Mouse (Mus musculus): ENCODE results near the gene Asah2.
"Not testable (repeated sequence)": the region's sequence is repeated elsewhere in the genome, so short reads cannot be mapped to it uniquely, and the experiment has no call there.

The Asah2 gene

GRCm38 (mm10) chr19:32102976-32103300 lies 5.1 kb downstream of the Asah2 start:
- DNase-seq (ENCODE audit: low read depth, low spot score) = peak; percentile 56

GRCm38 (mm10) chr19:32102294-32102975 lies 5.6 kb downstream of the Asah2 start:
- DNase-seq (ENCODE audit: low read depth, low spot score) = no peak

- no peak for DNase-seq (ENCODE audit: low read depth, low spot score)
Measured at GRCm38 (mm10) chr19:32098582-32098981, 9.4 kb downstream of the Asah2 start.

- no peak for DNase-seq (ENCODE audit: low read depth, low spot score)
Measured at GRCm38 (mm10) chr19:32092358-32092757, 15.7 kb downstream of the Asah2 start.

DNA sequence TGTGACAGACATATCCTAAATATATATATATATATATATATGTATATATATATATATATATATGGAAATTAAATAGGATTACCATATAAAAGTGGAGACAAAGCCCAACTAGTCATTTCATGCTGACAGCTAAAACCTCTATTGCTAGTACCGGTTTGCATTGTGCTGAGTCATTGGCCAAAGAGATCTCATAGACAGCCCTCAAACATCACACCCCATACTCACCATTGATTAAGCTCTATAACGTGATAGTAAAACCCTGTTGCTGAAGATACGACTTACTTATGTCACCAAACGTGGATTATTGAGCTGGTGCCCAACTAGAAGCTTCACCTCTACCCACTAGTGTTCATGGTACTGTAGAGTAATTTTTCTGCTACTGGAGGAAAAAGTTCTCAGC lies 17.2 kb downstream of the Asah2 start:
- no peak for DNase-seq (ENCODE audit: low read depth, low spot score)

DNA sequence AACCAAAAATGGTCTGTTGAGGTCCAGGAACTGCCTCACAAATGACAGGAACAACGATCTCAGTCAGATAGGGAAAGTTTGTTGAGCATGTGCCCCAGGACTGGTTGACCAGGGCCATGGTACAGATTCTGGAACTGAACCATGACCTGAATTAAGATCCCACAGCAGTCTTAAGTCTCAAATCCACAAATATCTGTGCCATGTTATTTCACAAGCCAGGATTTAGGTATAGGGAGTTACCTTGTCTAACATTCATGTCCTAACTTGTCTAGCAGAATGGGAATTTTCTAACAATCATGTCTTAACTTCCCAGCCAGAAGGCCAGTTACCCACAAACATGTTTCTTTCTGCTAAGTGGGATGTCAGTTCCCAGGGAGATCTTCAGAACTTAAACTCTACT lies 19.4 kb downstream of the Asah2 start:
- no peak for DNase-seq (ENCODE audit: low read depth, low spot score)

- no peak for DNase-seq (ENCODE audit: low read depth, low spot score)
Measured at GRCm38 (mm10) chr19:32087736-32088470, 20.1 kb downstream of the Asah2 start.

DNA sequence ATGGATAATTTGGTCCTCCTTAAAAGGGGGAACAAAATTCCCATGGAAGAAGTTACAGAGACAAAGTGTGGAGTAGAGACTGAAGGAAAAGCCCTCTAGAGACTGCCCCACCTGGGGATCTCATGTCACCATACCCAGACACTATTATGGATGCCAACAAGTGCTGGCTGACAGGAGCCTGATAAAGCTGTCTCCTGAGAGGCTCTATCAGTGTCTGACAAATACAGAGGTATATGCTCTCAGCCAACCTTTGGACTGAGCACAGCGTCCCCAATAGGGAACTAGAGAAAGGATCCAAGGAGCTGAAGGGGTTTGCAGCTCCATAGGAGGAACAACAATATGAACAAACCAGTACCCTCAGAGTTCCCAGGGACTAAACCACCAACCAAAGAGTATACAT lies 23.2 kb downstream of the Asah2 start:
- DNase-seq (ENCODE audit: low read depth, low spot score) = not testable (repeated sequence)

DNA sequence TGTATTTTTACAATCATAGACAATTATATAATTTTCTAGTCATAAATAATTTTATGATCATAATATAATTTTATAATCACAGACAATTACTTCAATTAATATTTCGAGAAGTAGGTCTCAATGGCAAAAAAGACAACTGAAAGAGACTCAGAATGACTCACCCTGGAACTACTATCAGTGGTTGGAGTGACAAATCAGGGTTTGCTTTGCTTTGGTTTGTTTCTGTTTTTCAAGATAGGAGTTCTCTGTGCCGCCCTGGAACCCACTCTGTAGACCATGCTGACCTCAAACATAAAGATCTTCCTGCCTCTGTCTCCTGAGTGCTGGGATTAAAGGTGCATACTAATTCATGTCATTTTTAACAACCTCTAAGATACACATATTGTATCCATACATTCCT lies 37.7 kb downstream of the Asah2 start:
- no peak for DNase-seq (ENCODE audit: low read depth, low spot score)

DNA sequence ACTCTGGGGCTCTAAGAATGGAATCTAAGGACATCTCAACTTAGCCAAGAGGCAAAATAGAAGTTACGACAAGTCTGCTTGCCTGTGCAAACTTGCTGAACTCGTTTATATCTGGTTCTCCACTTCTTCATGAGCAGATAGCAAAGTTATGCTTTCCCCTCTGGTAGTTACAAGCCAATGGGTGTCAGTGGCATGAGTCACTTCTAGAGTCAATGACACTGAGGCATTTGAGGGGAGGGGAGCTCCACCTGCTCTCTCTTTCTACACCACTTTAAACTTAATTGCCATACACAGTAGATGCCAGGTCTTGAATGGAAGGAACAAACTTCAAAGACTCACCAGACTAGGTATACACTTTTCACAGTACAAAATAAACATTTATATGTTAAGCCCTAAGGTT lies 38.4 kb downstream of the Asah2 start:
- no peak for DNase-seq (ENCODE audit: low read depth, low spot score)

DNA sequence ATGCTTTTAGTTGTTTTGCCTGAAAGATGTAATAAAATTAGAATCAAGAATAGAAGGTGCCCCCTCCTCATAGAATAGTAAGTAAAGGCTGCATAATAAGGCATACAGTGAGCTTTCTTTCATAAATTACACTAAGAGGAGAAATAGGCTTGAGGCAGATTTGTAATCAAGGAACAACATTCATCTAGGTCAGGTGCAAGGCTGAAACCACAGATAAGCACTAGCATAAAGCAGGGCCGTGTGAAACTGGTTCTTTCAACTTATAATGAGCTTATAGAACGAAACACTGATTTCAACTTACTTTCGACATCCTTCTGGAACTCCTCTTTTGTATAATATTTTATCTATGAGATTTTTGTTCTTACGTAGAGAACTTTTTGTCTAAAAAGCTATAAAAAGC lies 40.3 kb downstream of the Asah2 start:
- no peak for DNase-seq (ENCODE audit: low read depth, low spot score)

GRCm38 (mm10) chr19:32061294-32061693 lies 46.7 kb downstream of the Asah2 start:
- DNase-seq (ENCODE audit: low read depth, low spot score) = no peak

GRCm38 (mm10) chr19:32056252-32056651 lies 51.8 kb downstream of the Asah2 start:
- DNase-seq (ENCODE audit: low read depth, low spot score) = no peak

DNA sequence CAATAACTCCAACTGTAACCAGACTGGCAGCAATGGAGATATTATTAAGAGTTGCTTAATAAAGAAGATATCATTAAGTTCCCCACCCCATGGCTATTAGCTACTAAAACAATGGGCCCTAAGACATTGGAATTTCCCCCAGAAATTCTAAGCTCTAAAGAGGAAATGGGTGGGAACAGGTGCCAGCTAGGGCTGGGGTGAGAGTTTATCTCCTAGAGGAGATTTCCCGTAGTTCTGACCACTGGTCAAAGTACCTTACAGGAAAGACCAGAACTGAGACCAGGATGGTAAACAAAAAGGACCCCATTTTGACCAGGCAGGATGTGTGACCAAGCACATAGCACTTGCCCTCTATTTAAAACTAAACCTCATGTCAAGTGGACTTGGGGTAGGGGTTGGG lies 52.3 kb downstream of the Asah2 start:
- no peak for DNase-seq (ENCODE audit: low read depth, low spot score)

DNA sequence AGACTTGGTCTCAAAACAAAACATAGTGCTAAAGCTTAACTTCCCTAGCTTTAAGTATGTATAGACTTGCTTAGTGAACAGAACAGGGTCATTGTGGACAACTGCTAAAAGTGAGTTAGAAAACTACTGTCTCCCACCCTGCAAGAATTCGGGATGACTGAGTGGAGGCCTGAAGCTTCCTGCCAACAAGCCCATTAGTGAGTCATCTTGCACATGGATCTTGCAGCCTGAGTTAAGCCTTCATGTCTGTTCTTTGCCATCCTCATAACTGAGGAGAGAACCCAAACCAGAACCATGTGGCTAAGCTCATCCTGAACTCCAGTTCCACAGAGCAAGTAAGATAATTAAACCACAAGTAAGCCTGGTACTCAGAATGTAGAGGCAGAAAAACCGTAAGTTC lies 56.8 kb downstream of the Asah2 start:
- no peak for DNase-seq (ENCODE audit: low read depth, low spot score)

GRCm38 (mm10) chr19:32032881-32033280 lies 75.1 kb downstream of the Asah2 start:
- DNase-seq (ENCODE audit: low read depth, low spot score) = no peak

DNA sequence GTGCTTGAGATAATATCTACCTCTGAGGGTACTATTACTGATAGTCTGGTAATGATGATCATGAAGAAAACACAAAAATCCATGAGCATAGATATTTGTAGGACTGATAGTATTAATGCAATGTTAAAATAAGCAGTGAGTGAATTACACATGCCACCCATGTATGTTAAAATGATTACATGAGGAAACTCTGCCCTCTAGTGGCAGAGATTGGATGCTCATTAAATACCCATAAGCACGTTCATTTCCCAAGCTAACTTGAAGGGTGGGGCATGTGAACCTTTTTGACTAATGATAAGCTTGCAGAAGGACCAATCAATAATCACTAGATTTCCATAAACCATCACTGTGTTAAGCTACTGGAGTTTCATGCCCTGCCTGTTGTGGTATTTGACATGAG lies 77.6 kb downstream of the Asah2 start:
- DNase-seq (ENCODE audit: low read depth, low spot score) = peak; percentile 40

DNA sequence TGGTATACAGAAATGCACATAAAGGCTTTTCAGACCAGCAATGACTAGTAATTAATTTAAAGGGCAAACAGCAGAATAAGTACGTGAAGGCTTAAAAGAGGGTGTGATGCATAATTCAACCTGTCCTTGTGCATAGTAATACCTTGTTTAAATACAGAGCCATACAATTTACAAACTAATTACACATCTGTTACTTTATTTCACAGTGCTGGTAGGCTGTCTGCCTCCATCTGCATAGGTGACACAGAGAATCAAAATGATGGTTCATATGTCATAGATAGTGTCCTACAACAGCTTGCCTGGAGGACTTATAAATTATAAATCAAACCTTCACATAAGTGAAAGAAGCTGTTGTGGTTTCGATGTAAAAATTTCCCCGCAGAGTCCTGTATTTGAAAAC lies 82.6 kb downstream of the Asah2 start:
- DNase-seq (ENCODE audit: low read depth, low spot score) = no peak

DNA sequence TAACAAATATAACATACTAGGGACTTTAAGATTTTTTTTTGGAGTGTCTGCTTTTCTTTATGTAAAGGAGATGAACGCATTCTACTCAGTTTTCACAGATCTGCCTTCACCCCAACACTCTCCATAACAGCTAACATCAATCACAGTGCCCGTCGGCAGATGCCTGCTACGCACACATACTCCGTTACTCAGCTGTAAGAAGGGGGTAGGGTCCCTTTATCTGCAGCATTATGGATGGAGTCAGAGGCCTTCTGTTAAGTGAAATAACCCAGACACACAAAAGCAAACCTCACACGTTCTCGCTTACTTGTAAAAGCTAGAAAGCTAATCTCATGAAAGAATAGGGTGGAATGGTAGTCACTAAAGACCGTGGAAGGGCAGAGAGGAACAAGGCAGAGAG lies 88.3 kb downstream of the Asah2 start:
- no peak for DNase-seq (ENCODE audit: low read depth, low spot score)

- DNase-seq (ENCODE audit: low read depth, low spot score) = no peak
Measured at GRCm38 (mm10) chr19:32018585-32018984, 89.4 kb downstream of the Asah2 start.

- no peak for DNase-seq (ENCODE audit: low read depth, low spot score)
Measured at GRCm38 (mm10) chr19:32018053-32018452, 90.0 kb downstream of the Asah2 start.

GRCm38 (mm10) chr19:32002623-32003022 lies 105.4 kb downstream of the Asah2 start:
- DNase-seq (ENCODE audit: low read depth, low spot score) = peak; percentile 4

DNA sequence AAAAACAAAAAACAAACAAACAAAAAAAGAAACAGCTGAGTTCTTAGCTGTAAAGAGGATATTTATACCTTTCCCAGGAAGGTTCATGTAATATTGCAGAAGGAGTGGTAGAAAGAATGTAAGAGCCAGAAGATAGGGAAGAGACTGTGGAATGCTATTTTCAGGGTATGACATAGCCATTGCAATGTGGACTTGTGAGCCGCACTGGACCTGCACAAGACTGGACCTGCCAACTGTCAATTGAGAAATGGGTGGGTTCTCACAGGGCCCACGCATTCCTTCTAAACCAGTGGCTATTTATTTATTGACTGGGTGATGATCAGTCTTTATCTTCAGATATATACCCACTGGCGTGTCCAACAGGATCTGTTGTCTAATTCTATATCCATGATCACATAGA lies 111.1 kb downstream of the Asah2 start:
- DNase-seq (ENCODE audit: low read depth, low spot score) = no peak

DNA sequence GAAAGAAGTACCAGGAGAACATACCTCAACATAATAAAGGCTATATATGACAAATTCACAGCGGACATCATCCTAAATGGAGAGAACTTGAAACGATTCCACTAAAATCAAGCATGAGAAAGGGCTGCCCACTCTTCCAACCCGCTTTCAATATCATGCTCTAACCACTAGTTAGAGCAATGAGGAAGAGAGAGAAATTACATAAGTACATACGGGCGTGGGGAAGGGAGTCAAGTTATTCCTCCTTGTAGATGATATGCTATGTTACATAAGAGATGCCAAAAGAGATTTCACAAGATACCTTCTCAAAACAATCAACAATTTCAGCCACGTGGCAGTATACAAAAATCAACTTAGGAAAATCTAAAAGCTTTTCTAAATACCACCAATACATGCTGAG lies 117.0 kb downstream of the Asah2 start:
- no peak for DNase-seq (ENCODE audit: low read depth, low spot score)
